9 mouse cellular contexts compared by ENCODE assay signal in the genomic region with DNA sequence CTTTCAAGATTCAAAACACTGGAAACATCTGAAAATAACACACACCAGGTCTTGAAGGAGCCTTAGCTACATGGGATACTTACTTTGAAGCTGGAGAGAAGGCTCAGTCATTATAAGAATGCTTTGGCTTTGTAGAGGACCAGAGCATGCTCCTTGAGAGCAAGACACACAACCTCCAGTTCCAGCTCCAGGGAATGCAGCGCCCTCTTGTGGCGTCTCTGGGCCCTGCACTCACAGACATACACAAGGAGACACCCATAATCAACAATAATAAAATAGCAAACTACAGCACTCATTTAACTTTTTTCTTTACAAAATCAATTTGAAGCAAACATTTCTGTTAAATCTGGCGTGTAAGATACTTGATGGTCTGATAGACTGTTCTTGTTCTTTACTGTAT.
DNase-seq lines count a peak whose midpoint lies in the region; ATAC-seq and TF ChIP-seq lines count a peak whose summit lies in the region.
"Had no signal": no experiment of that assay in that cellular context is flagged by ENCODE, and none has a peak within 500 bp of the region (broad histone marks: within the 10 kb centered on the region; RNA-seq: fewer than 3 reads in every experiment).

No protein-coding gene starts in this region.

- H3K36me3 ChIP-seq in G1E (replicated peaks) = no peaks in the 10 kb centered on the region
- H3K36me3 ChIP-seq in splenic B cell, adult 2 months (ENCODE audit: control insufficient read depth, insufficient read depth, low read length, poor library complexity, severe bottlenecking) = no peaks in the 10 kb centered on the region
- H3K36me3 ChIP-seq: stomach, embryonic 15.5 days had no signal

- H3K9me3 ChIP-seq in G1E (replicated peaks) = no peaks in the 10 kb centered on the region
- H3K9me3 ChIP-seq: stomach, embryonic 15.5 days had no signal

- intact Hi-C loops in left cerebral cortex, postnatal 14 days (cut with DNase I) = no loop called here

- ATAC-seq in G1E (ENCODE audit: extremely low read depth, insufficient number of reproducible peaks, low FRiP score, poor library complexity, severe bottlenecking) = no peak

- peak; percentile 60 for TF ChIP-seq CTCF in G1E (IDR thresholded peaks at IDR 0.05; ENCODE audit: low read depth, low read length)

- no peaks in the 10 kb centered on the region for H3K4me1 ChIP-seq in G1E (ENCODE audit: insufficient read depth, low read depth, low read length)
- H3K4me1 ChIP-seq: stomach, embryonic 15.5 days had no signal

- H3K27me3 ChIP-seq in G1E (ENCODE audit: insufficient read depth, low read length) = no peaks in the 10 kb centered on the region
- no peaks in the 10 kb centered on the region for H3K27me3 ChIP-seq in splenic B cell, adult 2 months (ENCODE audit: control insufficient read depth, insufficient read depth, low read length, poor library complexity, severe bottlenecking)
- H3K27me3 ChIP-seq: stomach, embryonic 15.5 days had no signal

- peak; percentile 24 to 63 for DNase-seq in cerebellum, postnatal 14 days
- no peak for DNase-seq in cerebellum, adult 9-11 months
- peak; percentile 7 to 27 for DNase-seq in left cerebral cortex, postnatal 14 days (ENCODE audit: low spot score in 2 of 2)
- no peak for DNase-seq in left cerebral cortex, adult 9 months (ENCODE audit: low spot score in 2 of 2)
- DNase-seq in G1E (ENCODE audit: low spot score) = no peak
- peak; percentile 62 for DNase-seq in kidney, adult 9 months
- peak; percentile 8 for DNase-seq in splenic B cell, adult 2 months (ENCODE audit: low read depth, low spot score)
- no peak for DNase-seq in cerebellum, adult 9-10 months

- no peak overlapping the region for H3K4me3 ChIP-seq in G1E (ENCODE audit: low read depth, low read length)
- H3K4me3 ChIP-seq: stomach, embryonic 15.5 days had no signal

Comparison
In these comparisons a context has a peak if more than half of its experiments do, and no peak if none do; other contexts are left out.
1. DNase-seq: peak in cerebellum, postnatal 14 days (2 of 2), left cerebral cortex, postnatal 14 days (2 of 2), kidney, adult 9 months (single experiment) and splenic B cell, adult 2 months (single experiment); none in cerebellum, adult 9-11 months (single experiment), left cerebral cortex, adult 9 months (0 of 2), G1E (single experiment) and cerebellum, adult 9-10 months (single experiment).